Mouse (Mus musculus) heart, postnatal 0 days (tissue): ENCODE measurements around the gene Gnaq.

Experiments
- CTCF ChIP-seq: IDR thresholded peaks from 2 replicates; pipeline ENCODE4 v1.5.1; 2016; ENCODE audit warnings: antibody characterized with exemption, control low read depth, low read depth
- EP300 ChIP-seq: IDR thresholded peaks from 2 replicates; pipeline ENCODE4 v1.6.1; 2016; ENCODE audit warnings: antibody characterized with exemption, low read depth

- TF ChIP-seq CTCF: peak; percentile 67
- TF ChIP-seq EP300: no peak
These were observed 226.3 kb downstream of the Gnaq start for GRCm38 (mm10) chr19:16358905-16359304.
